Mouse (Mus musculus) embryonic fibroblast, embryonic 13.5 days (primary cell): ENCODE data around the gene Nop16. TPM values are rescaled to one million over a fixed set of nuclear protein-coding genes. Genes with fewer than 3 reads are reported as not detected.
A peak's percentile ranks its signal among the peaks of the same experiment; 100 is the strongest.

Source experiments
- H3K27ac ChIP-seq: 2 replicates; pipeline ENCODE4 v1.5.1; 2012; ENCODE audit warnings: low read length, control low read depth, inconsistent platforms; ENCODE audit not compliant: insufficient read depth
- H3K4me1 ChIP-seq: 2 replicates; pipeline ENCODE4 v1.6.1; 2011; ENCODE audit warnings: low read length; ENCODE audit not compliant: control insufficient read depth, insufficient read depth
- H3K4me3 ChIP-seq: 2 replicates; pipeline ENCODE4 v1.5.1; 2011; ENCODE audit warnings: mild to moderate bottlenecking, control low read depth, low read length; ENCODE audit not compliant: insufficient read depth
- CTCF ChIP-seq: IDR thresholded peaks from 2 replicates; pipeline ENCODE4 v1.5.1; 2011; ENCODE audit warnings: mild to moderate bottlenecking, control low read depth, low read length, moderate library complexity, borderline replicate concordance; ENCODE audit not compliant: insufficient read depth
- POLR2A ChIP-seq: IDR thresholded peaks from 2 replicates; pipeline ENCODE4 v1.6.1; 2011; ENCODE audit warnings: low read depth, mild to moderate bottlenecking, control low read depth, low read length, moderate library complexity
- polyA plus RNA-seq: library from polyadenylated mRNA; stranded (reverse); fragments of >200 nt; gene quantifications from 2 replicates; pipeline ENCODE4 v1.2.4, GENCODE M21; 2011; ENCODE audit warnings: low read depth; ENCODE audit not compliant: missing spikeins, insufficient read length

The Nop16 gene
- polyA plus RNA-seq, 1 experiment = 28.9 TPM

GRCm38 (mm10) chr13:54598622-54599143 lies 8.8 kb upstream of the Nop16 start:
- no peak overlapping the region for H3K4me3 ChIP-seq
- H3K27ac ChIP-seq = no peak overlapping the region

GRCm38 (mm10) chr13:54596870-54597269 lies 7.0 kb upstream of the Nop16 start:
- H3K27ac ChIP-seq = peak overlapping the region; percentile 17; the same call in 1 of the 2 replicates
- TF ChIP-seq POLR2A = no peak
- no peak for TF ChIP-seq CTCF
- peaks cover 2% of the 10 kb centered on the region for H3K4me1 ChIP-seq
- H3K4me3 ChIP-seq = no peak overlapping the region

More at GRCm38 (mm10) chr13:54598622-54599143, 8.8 kb upstream of the Nop16 start:
- no peak for TF ChIP-seq CTCF
- TF ChIP-seq POLR2A = no peak
- H3K4me1 ChIP-seq = no peaks in the 10 kb centered on the region; the same call in 1 of the 2 replicates

GRCm38 (mm10) chr13:54596107-54596690 lies 6.3 kb upstream of the Nop16 start:
- H3K4me3 ChIP-seq = no peak overlapping the region
- TF ChIP-seq POLR2A (no peak), CTCF (no peak)
- peak overlapping the region; percentile 17; the same call in 1 of the 2 replicates for H3K27ac ChIP-seq
- peaks cover 4% of the 10 kb centered on the region for H3K4me1 ChIP-seq

- Histone ChIP-seq H3K4me3 (no peak overlapping the region), H3K4me1 (peaks cover 5% of the 10 kb centered on the region), H3K27ac (no peak overlapping the region)
- TF ChIP-seq CTCF (no peak), POLR2A (no peak)
These were observed 3.7 kb upstream of the Nop16 start for GRCm38 (mm10) chr13:54593617-54594016.

- 0 out of 2 replicates have a peak overlapping the region, but pooled peaks have one; percentile 82 for H3K27ac ChIP-seq
- H3K4me3 ChIP-seq = 0 out of 2 replicates have a peak overlapping the region, but pooled peaks have one; percentile 79
- TF ChIP-seq POLR2A (no peak), CTCF (no peak)
- peaks cover 7% of the 10 kb centered on the region for H3K4me1 ChIP-seq
These were observed 2.0 kb upstream of the Nop16 start for GRCm38 (mm10) chr13:54591776-54592356.

- TF ChIP-seq CTCF = no peak
- no peak; the same call in 1 of the 2 replicates for TF ChIP-seq POLR2A
- Histone ChIP-seq H3K4me1 (peaks cover 7% of the 10 kb centered on the region), H3K4me3 (peak overlapping the region; percentile 88), H3K27ac (no peak overlapping the region; the same call in 1 of the 2 replicates)
These were observed 385 bp downstream of the Nop16 start for GRCm38 (mm10) chr13:54589414-54589995.

GRCm38 (mm10) chr13:54585831-54586230 lies 4.1 kb downstream of the Nop16 start:
- Histone ChIP-seq H3K4me1 (peaks cover 3% of the 10 kb centered on the region; the same call in 1 of the 2 replicates), H3K27ac (no peak overlapping the region), H3K4me3 (no peak overlapping the region)
- TF ChIP-seq POLR2A = no peak
- TF ChIP-seq CTCF = no peak

GRCm38 (mm10) chr13:54582860-54583259 lies 7.0 kb downstream of the Nop16 start:
- TF ChIP-seq CTCF = no peak
- no peak for TF ChIP-seq POLR2A

GRCm38 (mm10) chr13:54582126-54582525 lies 7.8 kb downstream of the Nop16 start:
- Histone ChIP-seq H3K4me3 (no peak overlapping the region), H3K4me1 (no peaks in the 10 kb centered on the region), H3K27ac (no peak overlapping the region)
- no peak for TF ChIP-seq POLR2A
- TF ChIP-seq CTCF = no peak

More at GRCm38 (mm10) chr13:54582860-54583259, 7.0 kb downstream of the Nop16 start:
- Histone ChIP-seq H3K4me3 (no peak overlapping the region), H3K4me1 (no peaks in the 10 kb centered on the region), H3K27ac (no peak overlapping the region)
